Mouse (Mus musculus) CD4-positive, CD25-positive, alpha-beta regulatory T cell, adult 4 months (primary cell): ENCODE results near the gene Zfp954. TPM values are rescaled to one million over a fixed set of nuclear protein-coding genes. Genes with fewer than 3 reads are reported as not detected.
A peak's percentile ranks its signal among the peaks of the same experiment; 100 is the strongest.

ENCODE experiments used
- ATAC-seq: one replicate; pipeline ENCODE4 v1.8.0; 2017
- polyA plus RNA-seq, 2 experiments: library from polyadenylated mRNA; unstranded; fragments of 100-300 nt; shearing (Covaris generic); gene quantifications; one replicate each; pipeline ENCODE4 v1.2.1; 2017

The Zfp954 gene
- 10 to 100 TPM; 29.7 to 31.6 TPM for polyA plus RNA-seq

- ATAC-seq = peak; percentile 94
Measured at GRCm38 (mm10) chr7:7120921-7121601, at the start of gene Zfp954. Zfp954 (minus strand) TSS chr7:7121488.

DNA sequence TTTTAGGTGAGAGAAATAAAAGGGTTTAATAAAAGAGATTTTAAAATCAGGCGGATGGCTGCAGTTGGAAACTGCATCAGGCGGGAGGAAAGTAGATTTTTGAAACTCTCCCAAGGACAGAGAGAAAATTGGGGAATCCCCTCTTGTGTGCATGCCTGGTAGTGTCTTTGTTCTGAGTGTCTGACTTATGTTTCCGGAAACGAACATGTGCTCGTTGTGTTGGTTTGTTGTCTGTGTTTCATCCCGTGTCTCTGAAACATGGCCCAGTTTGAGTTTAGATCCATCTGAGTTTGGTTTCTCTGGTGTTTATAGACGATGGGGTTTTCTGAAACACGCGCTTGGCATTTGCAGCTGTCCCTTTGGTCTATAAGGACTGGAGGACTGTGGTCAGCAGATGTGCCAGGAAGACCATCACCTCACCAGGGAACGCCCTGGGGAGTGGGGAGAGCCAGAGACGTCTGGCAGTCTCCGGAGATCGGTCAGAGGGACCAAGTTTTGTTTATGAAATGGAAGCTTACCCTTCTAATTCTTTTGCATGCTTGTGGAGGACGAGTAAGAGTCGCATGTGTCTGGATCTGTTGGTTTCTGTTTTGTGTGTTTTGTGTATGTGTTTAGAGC, 24.8 kb upstream of the Zfp954 start:
- no peak for ATAC-seq

- no peak for ATAC-seq
Measured at GRCm38 (mm10) chr7:7144215-7144614, 22.9 kb upstream of the Zfp954 start.

- ATAC-seq = peak; percentile 97
Measured at GRCm38 (mm10) chr7:7136379-7136866, 15.1 kb upstream of the Zfp954 start, which contains the start of gene Zfp773. Zfp773 (minus strand) TSS chr7:7136755.

DNA sequence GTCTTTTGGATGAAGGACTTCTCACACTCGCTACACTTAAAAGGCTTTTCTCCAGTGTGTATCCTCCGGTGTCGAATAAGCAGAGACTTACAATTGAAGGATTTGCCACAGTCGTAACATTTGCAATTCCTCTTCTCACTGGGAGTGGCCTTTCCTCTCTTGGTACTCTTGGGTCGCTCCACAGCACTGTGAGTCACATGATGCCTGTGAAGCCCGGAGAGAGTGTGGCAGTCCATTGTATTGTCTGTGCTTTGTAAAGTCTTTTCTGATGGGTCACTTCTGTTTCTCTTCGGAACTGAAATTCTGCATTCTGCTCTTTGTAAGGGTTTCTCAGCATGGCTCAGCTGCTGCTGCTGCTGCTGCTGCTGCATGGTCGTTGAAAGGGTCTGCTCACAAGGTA, 11.5 kb upstream of the Zfp954 start:
- no peak for ATAC-seq

GRCm38 (mm10) chr7:7130491-7131124, 9.3 kb upstream of the Zfp954 start:
- peak; percentile 62 for ATAC-seq

DNA sequence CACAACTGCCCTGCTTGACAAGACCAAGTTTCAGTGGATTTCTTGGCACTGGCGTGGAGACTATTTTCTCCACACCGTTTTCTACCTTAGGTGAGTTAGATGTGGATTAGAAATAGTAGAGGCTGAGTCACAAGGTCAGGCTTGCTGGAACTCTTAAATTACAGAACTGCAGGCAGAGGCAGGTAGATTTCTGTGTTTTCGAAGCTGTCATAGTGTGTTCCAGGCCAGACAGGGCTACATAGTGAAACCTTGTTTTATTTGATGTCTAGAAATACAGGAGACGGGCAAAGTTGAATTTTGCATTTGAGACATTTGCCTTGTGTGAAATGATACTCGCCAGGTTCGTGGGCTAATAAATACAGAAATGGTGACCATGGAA, 303 bp upstream of the Zfp954 start:
- peak; percentile 2 for ATAC-seq

GRCm38 (mm10) chr7:7118441-7118840, 2.8 kb downstream of the Zfp954 start:
- ATAC-seq = no peak

- no peak for ATAC-seq
Measured at GRCm38 (mm10) chr7:7108501-7108900, 12.8 kb downstream of the Zfp954 start.

Other genes starting within 250 kb of the Zfp954 start
- gene Aurkc, start 126.2 kb downstream of the Zfp954 start, polyA plus RNA-seq = not detected
- gene Zfp773, start 15.3 kb upstream of the Zfp954 start, polyA plus RNA-seq = 10 to 100 TPM; 15.1 to 17.6 TPM
- 1 to 10 TPM; 3.1 to 3.5 TPM for gene Zfp418, start 49.8 kb upstream of the Zfp954 start, polyA plus RNA-seq
- 1 to 10 TPM; 3.6 to 5.4 TPM for gene Zfp772, start 88.5 kb upstream of the Zfp954 start, polyA plus RNA-seq
- gene Vmn2r29, start 125.8 kb upstream of the Zfp954 start, polyA plus RNA-seq = 1 to 10 TPM in 1 of 2 experiments, not detected in 1; 1.5 TPM
- 1 to 10 TPM in 1 of 2 experiments, under 1 TPM in 1; 0.72 to 1.6 TPM for gene Gm45844, start 156.8 kb upstream of the Zfp954 start, polyA plus RNA-seq
- gene Clcn4, start 179.4 kb upstream of the Zfp954 start, polyA plus RNA-seq = 10 to 100 TPM; 65.0 to 87.8 TPM
- gene Vmn2r30, start 216.1 kb upstream of the Zfp954 start, polyA plus RNA-seq = not detected